Mouse (Mus musculus) forebrain, embryonic 16.5 days (tissue): ENCODE data around the gene Btbd10. TPM values are rescaled to one million over a fixed set of nuclear protein-coding genes. Genes with fewer than 3 reads are reported as not detected.

ENCODE experiments used
- ATAC-seq: fragments of 200-750 bp; cut with Nextera tagmentation; 2 replicates; pipeline ENCODE4 v1.8.0; 2017; ENCODE audit warnings: mild to moderate bottlenecking, moderate library complexity
- H3K27ac ChIP-seq: fragments of 300-500 bp; sonication (generic); 2 replicates; pipeline ENCODE4 v1.5.1; 2014; ENCODE audit warnings: low read length, control low read depth
- H3K27me3 ChIP-seq: fragments of 300-500 bp; sonication (generic); replicated peaks from 2 replicates; pipeline ENCODE4 v1.6.1; 2014; ENCODE audit warnings: low read length; ENCODE audit not compliant: control insufficient read depth, insufficient read depth
- H3K36me3 ChIP-seq: fragments of 300-500 bp; sonication (generic); 2 replicates; pipeline ENCODE4 v1.6.1; 2014; ENCODE audit not compliant: control insufficient read depth, insufficient read depth
- H3K4me1 ChIP-seq: fragments of 300-500 bp; sonication (generic); replicated peaks from 2 replicates; pipeline ENCODE4 v1.6.1; 2014; ENCODE audit warnings: low read length; ENCODE audit not compliant: control insufficient read depth, insufficient read depth
- H3K4me2 ChIP-seq: fragments of 300-500 bp; sonication (generic); 2 replicates; pipeline ENCODE4 v1.6.1; 2014; ENCODE audit warnings: mild to moderate bottlenecking, low read length, control low read depth
- H3K4me3 ChIP-seq: fragments of 300-500 bp; sonication (generic); replicated peaks from 2 replicates; pipeline ENCODE4 v1.5.1; 2014; ENCODE audit warnings: mild to moderate bottlenecking, low read length, control low read depth
- H3K9ac ChIP-seq: fragments of 300-500 bp; sonication (generic); replicated peaks from 2 replicates; pipeline ENCODE4 v1.6.1; 2014; ENCODE audit warnings: low read depth, low read length, control low read depth
- H3K9me3 ChIP-seq: fragments of 300-500 bp; sonication (generic); 2 replicates; pipeline ENCODE4 v1.6.1; 2016; ENCODE audit warnings: low read length; ENCODE audit not compliant: control insufficient read depth
- WGBS: fragments of 180-500 bp; shearing (Covaris S2); extraction: QIAGEN DNeasy Blood & Tissue Kit; methylation state at CpG from one replicate; pipeline ENCODE4 v1.1.7; 2014; 5-methylcytosine and 5-hydroxymethylcytosine counted together
- polyA plus RNA-seq: library from polyadenylated mRNA; unstranded; fragments of >200 nt; fragmentation: Nextera tagmentation; extraction: Ambion mirVana; gene quantifications from 2 replicates; pipeline ENCODE4 v1.2.1, GENCODE M21; 2015

The Btbd10 gene
- polyA plus RNA-seq, 1 experiment from 2014 or later = 80.9 TPM

GRCm38 (mm10) chr7:113278493-113278892, 90.7 kb downstream of the Btbd10 start:
- no peak overlapping the region for H3K9ac ChIP-seq
- H3K27me3 ChIP-seq = no peaks in the 10 kb centered on the region
- no peaks in the 10 kb centered on the region for H3K9me3 ChIP-seq
- no peak overlapping the region for H3K27ac ChIP-seq
- H3K4me2 ChIP-seq = no peak overlapping the region
- peaks cover 4% of the 10 kb centered on the region for H3K36me3 ChIP-seq
- no peak for ATAC-seq
- WGBS = 85% methylated on average over 4 of the region's 4 CpGs
- no peaks in the 10 kb centered on the region for H3K4me1 ChIP-seq
- no peak overlapping the region for H3K4me3 ChIP-seq

GRCm38 (mm10) chr7:113277245-113277644, 91.9 kb downstream of the Btbd10 start:
- Histone ChIP-seq H3K9me3 (no peaks in the 10 kb centered on the region), H3K4me2 (no peak overlapping the region), H3K36me3 (no peaks in the 10 kb centered on the region), H3K4me3 (no peak overlapping the region), H3K4me1 (no peaks in the 10 kb centered on the region), H3K27me3 (no peaks in the 10 kb centered on the region), H3K9ac (no peak overlapping the region), H3K27ac (no peak overlapping the region)
- ATAC-seq = no peak; the same call in 1 of the 2 replicates
- WGBS = 44% methylated on average over 2 of the region's 2 CpGs

- no peak overlapping the region for H3K4me2 ChIP-seq
- ATAC-seq = no peak
- no peak overlapping the region for H3K4me3 ChIP-seq
- no peak overlapping the region for H3K9ac ChIP-seq
- H3K27me3 ChIP-seq = no peaks in the 10 kb centered on the region
- 76% methylated on average over 5 of the region's 6 CpGs for WGBS
- no peaks in the 10 kb centered on the region for H3K9me3 ChIP-seq
- no peaks in the 10 kb centered on the region for H3K36me3 ChIP-seq
- H3K27ac ChIP-seq = no peak overlapping the region
- no peaks in the 10 kb centered on the region for H3K4me1 ChIP-seq
Measured at GRCm38 (mm10) chr7:113272338-113272997, 96.7 kb downstream of the Btbd10 start.

GRCm38 (mm10) chr7:113270991-113271390, 98.2 kb downstream of the Btbd10 start:
- Histone ChIP-seq H3K27me3 (no peaks in the 10 kb centered on the region), H3K4me3 (no peak overlapping the region), H3K9me3 (no peaks in the 10 kb centered on the region), H3K27ac (no peak overlapping the region), H3K4me1 (no peaks in the 10 kb centered on the region), H3K9ac (no peak overlapping the region), H3K36me3 (no peaks in the 10 kb centered on the region), H3K4me2 (no peak overlapping the region)
- WGBS = 79% methylated on average over 2 of the region's 2 CpGs
- ATAC-seq = no peak

GRCm38 (mm10) chr7:113270551-113270950, 98.6 kb downstream of the Btbd10 start:
- no peak overlapping the region for H3K27ac ChIP-seq
- H3K27me3 ChIP-seq = no peaks in the 10 kb centered on the region
- H3K4me1 ChIP-seq = no peaks in the 10 kb centered on the region
- H3K4me3 ChIP-seq = no peak overlapping the region
- H3K9ac ChIP-seq = no peak overlapping the region
- no peaks in the 10 kb centered on the region for H3K36me3 ChIP-seq
- no peaks in the 10 kb centered on the region for H3K9me3 ChIP-seq
- H3K4me2 ChIP-seq = no peak overlapping the region
- WGBS = 56% methylated on average over 10 of the region's 10 CpGs
- ATAC-seq = no peak

GRCm38 (mm10) chr7:113269921-113270320, 99.3 kb downstream of the Btbd10 start:
- Histone ChIP-seq H3K36me3 (no peaks in the 10 kb centered on the region), H3K4me2 (no peak overlapping the region), H3K4me3 (no peak overlapping the region), H3K27ac (no peak overlapping the region), H3K27me3 (no peaks in the 10 kb centered on the region), H3K9me3 (no peaks in the 10 kb centered on the region), H3K9ac (no peak overlapping the region), H3K4me1 (no peaks in the 10 kb centered on the region)
- no peak for ATAC-seq
- WGBS = 60% methylated on average over 3 of the region's 3 CpGs

GRCm38 (mm10) chr7:113269081-113269480, 100.1 kb downstream of the Btbd10 start:
- no peak overlapping the region for H3K27ac ChIP-seq
- H3K4me1 ChIP-seq = no peaks in the 10 kb centered on the region
- H3K9ac ChIP-seq = no peak overlapping the region
- H3K4me2 ChIP-seq = no peak overlapping the region
- H3K9me3 ChIP-seq = no peaks in the 10 kb centered on the region
- ATAC-seq = no peak
- no peak overlapping the region for H3K4me3 ChIP-seq
- H3K36me3 ChIP-seq = no peaks in the 10 kb centered on the region
- no peaks in the 10 kb centered on the region for H3K27me3 ChIP-seq

GRCm38 (mm10) chr7:113268287-113268686, 100.9 kb downstream of the Btbd10 start:
- Histone ChIP-seq H3K27ac (no peak overlapping the region), H3K4me3 (no peak overlapping the region), H3K9ac (no peak overlapping the region), H3K4me1 (no peaks in the 10 kb centered on the region), H3K4me2 (no peak overlapping the region), H3K36me3 (no peaks in the 10 kb centered on the region), H3K9me3 (no peaks in the 10 kb centered on the region), H3K27me3 (no peaks in the 10 kb centered on the region)
- 75% methylated on average over 9 of the region's 9 CpGs for WGBS
- ATAC-seq = no peak
